Comparison of ENCODE assay signal across 8 mouse cellular contexts in genomic region chr10:78399090-78399657, GRCm38 (mm10). TPM values are rescaled to one million over a fixed set of nuclear protein-coding genes. Genes with fewer than 3 reads are reported as not detected.
DNase-seq lines count a peak whose midpoint lies in the region; ATAC-seq lines count a peak whose summit lies in the region.

No protein-coding gene starts in this region.

- H3K36me3 ChIP-seq in heart, embryonic 10.5 days = peaks cover 51% of the 10 kb centered on the region
- peaks cover 45% of the 10 kb centered on the region for H3K36me3 ChIP-seq in heart, embryonic 12.5 days
- peaks cover 42% of the 10 kb centered on the region for H3K36me3 ChIP-seq in midbrain, embryonic 15.5 days (replicated peaks)

- WGBS in heart, embryonic 10.5 days = 36% methylated on average over 17 of the region's 17 CpGs
- WGBS in heart, embryonic 12.5 days = 35% methylated on average over 17 of the region's 17 CpGs
- whole genome bisulfite sequencing in midbrain, embryonic 15.5 days = 36% methylated on average over 17 of the region's 17 CpGs

- peaks cover 31% of the 10 kb centered on the region for H3K4me1 ChIP-seq in heart, embryonic 10.5 days
- H3K4me1 ChIP-seq in heart, embryonic 12.5 days (replicated peaks) = peaks cover 32% of the 10 kb centered on the region
- peaks cover 22% of the 10 kb centered on the region for H3K4me1 ChIP-seq in midbrain, embryonic 15.5 days

- peak overlapping the region; percentile 78 for H3K27ac ChIP-seq in heart, embryonic 10.5 days
- peak overlapping the region; percentile 66 for H3K27ac ChIP-seq in heart, embryonic 12.5 days (ENCODE audit: poor library complexity, severe bottlenecking)
- H3K27ac ChIP-seq in midbrain, embryonic 15.5 days = 0 out of 2 replicates have a peak overlapping the region, but pooled peaks have one; percentile 4

- peak; percentile 36 for ATAC-seq in heart, embryonic 12.5 days (ENCODE audit: insufficient number of reproducible peaks, low FRiP score)
- ATAC-seq in midbrain, embryonic 15.5 days (replicated peaks) = 0 out of 2 replicates have a peak, but pooled peaks have one; percentile 12

- peak; percentile 92 for DNase-seq in heart, embryonic 10.5 days (ENCODE audit: low spot score)
- DNase-seq in heart, adult 8-10 months (ENCODE audit: low spot score) = no peak
- DNase-seq in R1 (ENCODE audit: low read depth, low spot score) = peak; percentile 40
- peak; percentile 71 to 83 for DNase-seq in kidney, postnatal 25 days
- DNase-seq in ovary, adult 18-20 months (ENCODE audit: low spot score) = no peak
- DNase-seq in testis, postnatal 10 days (ENCODE audit: low spot score) = no peak

- H3K27me3 ChIP-seq in heart, embryonic 10.5 days (ENCODE audit: insufficient read depth, poor library complexity, severe bottlenecking) = peaks cover 9% of the 10 kb centered on the region
- no peaks in the 10 kb centered on the region for H3K27me3 ChIP-seq in heart, embryonic 12.5 days (replicated peaks)
- no peaks in the 10 kb centered on the region for H3K27me3 ChIP-seq in midbrain, embryonic 15.5 days (replicated peaks)

- H3K9me3 ChIP-seq in heart, embryonic 10.5 days = no peaks in the 10 kb centered on the region
- no peaks in the 10 kb centered on the region for H3K9me3 ChIP-seq in heart, embryonic 12.5 days (replicated peaks)
- H3K9me3 ChIP-seq in midbrain, embryonic 15.5 days = no peaks in the 10 kb centered on the region

- peak overlapping the region; percentile 27 for H3K4me3 ChIP-seq in heart, embryonic 10.5 days
- H3K4me3 ChIP-seq in heart, embryonic 12.5 days = no peak overlapping the region
- H3K4me3 ChIP-seq in midbrain, embryonic 15.5 days = no peak overlapping the region

- H3K9ac ChIP-seq in heart, embryonic 12.5 days = no peak overlapping the region
- no peak overlapping the region for H3K9ac ChIP-seq in midbrain, embryonic 15.5 days

- peak overlapping the region; percentile 32; the same call in 1 of the 2 replicates for H3K4me2 ChIP-seq in heart, embryonic 12.5 days
- H3K4me2 ChIP-seq in midbrain, embryonic 15.5 days = no peak overlapping the region

RNA-seq across cellular contexts. Expression of gene Rrp1, which starts 13.7 kb away (rescaled TPM):
- polyA plus RNA-seq in heart, embryonic 10.5 days (2016; fragmentation: Nextera tagmentation; extraction: Ambion mirVana) = 271 and 283 TPM in 2 replicates
- 100 to 1,000 TPM in 2 of 4 experiments, 10 to 100 TPM in 2; 87.2 to 106 (median 96.3) TPM for total RNA-seq in heart, adult 8-10 months (2022)
- 232 and 254 TPM in 2 replicates for polyA plus RNA-seq in heart, embryonic 12.5 days (2016; fragmentation: Nextera tagmentation; extraction: Ambion mirVana)
- 419 and 432 TPM in 2 replicates for polyA plus RNA-seq in midbrain, embryonic 15.5 days (2015; fragmentation: Nextera tagmentation; extraction: Ambion mirVana)

RNA-seq across cellular contexts. Expression of gene Cstb, which starts 26.3 kb away (rescaled TPM):
- 117 and 136 TPM in 2 replicates for polyA plus RNA-seq in heart, embryonic 10.5 days (2016; fragmentation: Nextera tagmentation; extraction: Ambion mirVana)
- total RNA-seq in heart, adult 8-10 months (2022) = 10 to 100 TPM; 16.4 to 26.2 (median 24.4) TPM
- 119 and 123 TPM in 2 replicates for polyA plus RNA-seq in heart, embryonic 12.5 days (2016; fragmentation: Nextera tagmentation; extraction: Ambion mirVana)
- polyA plus RNA-seq in midbrain, embryonic 15.5 days (2015; fragmentation: Nextera tagmentation; extraction: Ambion mirVana) = 83.9 and 92.7 TPM in 2 replicates

RNA-seq across cellular contexts. Expression of gene Agpat3, which starts 46.9 kb away (rescaled TPM):
- polyA plus RNA-seq in heart, embryonic 10.5 days (2016; fragmentation: Nextera tagmentation; extraction: Ambion mirVana) = 43.7 and 44.2 TPM in 2 replicates
- 100 to 1,000 TPM; 206 to 254 (median 219) TPM for total RNA-seq in heart, adult 8-10 months (2022)
- polyA plus RNA-seq in heart, embryonic 12.5 days (2016; fragmentation: Nextera tagmentation; extraction: Ambion mirVana) = 46.1 and 48.7 TPM in 2 replicates
- 73.4 and 77.7 TPM in 2 replicates for polyA plus RNA-seq in midbrain, embryonic 15.5 days (2015; fragmentation: Nextera tagmentation; extraction: Ambion mirVana)

Comparison
In these comparisons a context has a peak if more than half of its experiments do, and no peak if none do; other contexts are left out.
1. DNase-seq: peak in heart, embryonic 10.5 days (single experiment), R1 (single experiment) and kidney, postnatal 25 days (2 of 2); none in heart, adult 8-10 months (single experiment), ovary, adult 18-20 months (single experiment) and testis, postnatal 10 days (single experiment).
2. H3K27ac ChIP-seq: peak in every context shown above with its lines; median percentile 78 in heart, embryonic 10.5 days; 66 in heart, embryonic 12.5 days; 4 in midbrain, embryonic 15.5 days.